Mouse (Mus musculus): ENCODE results near the gene Ptma.
A peak's percentile ranks its signal among the peaks of the same experiment; 100 is the strongest.
"Not testable (repeated sequence)": the region's sequence is repeated elsewhere in the genome, so short reads cannot be mapped to it uniquely, and the experiment has no call there.

Gene Ptma

DNA sequence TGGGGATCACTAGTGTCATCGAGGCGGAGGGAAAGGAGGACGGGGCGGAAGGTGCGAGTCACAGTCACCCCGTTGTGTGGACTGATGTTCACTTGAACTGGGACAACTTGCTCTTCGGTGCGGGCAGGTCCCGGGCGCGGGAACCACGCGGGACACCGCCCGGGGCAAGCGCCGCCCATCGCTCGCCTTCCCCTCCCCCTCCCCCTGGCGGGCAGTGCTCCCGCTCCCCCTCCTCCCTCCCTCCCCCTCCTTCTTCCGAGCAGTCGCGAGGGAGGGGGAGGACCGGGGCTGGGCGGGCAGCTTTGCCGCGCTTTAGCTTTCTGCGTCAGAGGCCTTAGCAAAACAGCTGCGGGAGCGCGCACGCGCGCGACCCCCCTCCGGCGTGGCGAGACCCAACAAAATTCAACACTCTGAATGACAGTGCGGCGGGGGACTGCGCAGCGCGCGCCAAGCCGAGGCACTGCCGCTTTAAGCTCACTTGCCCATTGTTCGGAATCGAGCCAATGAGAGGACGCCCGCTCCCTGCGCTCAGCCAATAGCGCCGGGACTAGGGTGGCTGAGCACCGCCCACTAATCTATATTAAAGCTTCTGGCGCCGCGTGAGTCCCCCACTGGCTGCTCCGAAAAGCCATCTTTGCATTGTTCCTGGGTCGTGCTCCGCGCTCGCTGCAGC lies at the start of gene Ptma:
Ptma (plus strand) TSS at position 611 of the 673 bp plus-strand sequence.
- DNase-seq (ENCODE audit: extremely low read depth, insufficient read length, low spot score) = peak; percentile 100

GRCm38 (mm10) chr1:86477738-86478285 lies 48.7 kb upstream of the Ptma start:
- no peak for DNase-seq (ENCODE audit: extremely low read depth, insufficient read length, low spot score)

DNA sequence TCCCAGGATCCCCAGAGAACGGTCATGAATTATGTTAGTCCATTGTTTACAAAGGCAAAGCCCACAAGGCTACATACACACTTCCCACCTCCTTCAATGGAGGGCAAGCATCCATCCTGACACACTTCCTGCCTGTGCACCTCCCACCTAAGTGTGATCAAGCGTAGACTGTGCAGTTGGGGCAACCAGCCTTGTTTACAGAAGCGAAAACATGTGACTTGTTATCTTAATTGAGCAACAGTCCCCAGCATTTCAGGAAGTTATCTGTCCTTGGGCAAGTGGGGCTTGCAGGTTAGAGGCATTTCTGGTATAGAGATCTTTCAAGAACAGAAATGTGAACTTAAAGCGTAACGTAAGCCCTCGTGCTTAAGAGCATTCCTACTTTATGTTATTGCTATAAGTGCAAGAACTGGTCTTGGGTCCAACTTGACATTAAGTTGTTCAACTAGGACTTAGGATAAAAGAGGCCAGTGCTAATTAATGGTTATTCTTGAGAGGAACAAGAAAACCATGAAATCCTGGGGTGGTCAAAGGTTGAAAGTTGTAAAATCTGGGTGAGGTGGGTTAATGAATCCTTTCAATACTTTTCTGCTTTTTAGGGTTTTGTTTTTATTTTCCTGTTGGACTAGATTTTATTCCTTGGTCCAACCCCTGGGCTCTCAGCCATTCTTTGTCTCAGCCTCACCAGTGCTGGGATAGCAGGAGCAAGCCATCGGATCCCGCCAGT lies 47.3 kb upstream of the Ptma start:
- DNase-seq (ENCODE audit: extremely low read depth, insufficient read length, low spot score) = no peak

- DNase-seq (ENCODE audit: extremely low read depth, insufficient read length, low spot score) = no peak
Measured at GRCm38 (mm10) chr1:86480288-86480687, 46.2 kb upstream of the Ptma start.

GRCm38 (mm10) chr1:86480735-86481447 lies 45.6 kb upstream of the Ptma start:
- DNase-seq (ENCODE audit: extremely low read depth, insufficient read length, low spot score) = no peak

- no peak for DNase-seq (ENCODE audit: extremely low read depth, insufficient read length, low spot score)
Measured at GRCm38 (mm10) chr1:86481468-86481867, 45.1 kb upstream of the Ptma start.

DNA sequence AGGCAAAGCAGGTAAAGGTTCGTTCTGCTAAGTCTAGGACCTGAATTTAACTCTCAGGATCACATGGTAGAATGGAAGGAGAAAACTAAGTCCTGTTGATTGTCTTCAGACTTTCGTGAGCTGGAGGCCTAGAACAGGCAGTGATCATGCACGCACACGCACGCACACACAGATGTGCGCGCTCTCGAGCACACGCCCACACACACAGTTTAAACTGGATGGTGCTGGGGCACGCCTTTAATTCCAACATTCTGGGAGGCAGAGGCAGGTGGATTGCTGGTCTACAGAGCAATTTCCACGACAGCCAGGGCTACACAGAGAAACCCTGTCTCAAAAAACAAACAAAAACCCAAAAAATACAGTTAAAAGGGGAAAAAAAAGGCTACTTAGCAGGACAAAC lies 44.2 kb upstream of the Ptma start:
- no peak for DNase-seq (ENCODE audit: extremely low read depth, insufficient read length, low spot score)

DNA sequence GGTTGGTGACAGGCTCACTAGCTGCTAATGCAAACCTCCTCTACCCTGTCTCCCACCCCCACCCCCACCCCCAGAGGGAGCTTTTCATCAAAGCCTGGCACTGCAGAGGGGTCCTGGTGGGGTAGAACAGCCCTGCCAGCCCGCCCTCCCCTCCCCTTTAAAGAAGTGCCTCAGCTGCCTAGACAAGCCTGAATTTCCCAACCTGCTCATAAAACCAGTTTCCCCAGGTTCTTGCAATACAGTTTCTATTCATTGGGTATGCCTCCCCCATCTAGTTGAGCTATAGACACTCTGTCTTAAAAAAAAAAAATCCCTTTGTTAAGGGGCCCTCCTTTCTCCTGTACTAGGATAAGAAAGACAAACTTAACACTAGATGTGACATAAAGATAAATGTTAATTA lies 43.8 kb upstream of the Ptma start:
- DNase-seq (ENCODE audit: extremely low read depth, insufficient read length, low spot score) = no peak

DNA sequence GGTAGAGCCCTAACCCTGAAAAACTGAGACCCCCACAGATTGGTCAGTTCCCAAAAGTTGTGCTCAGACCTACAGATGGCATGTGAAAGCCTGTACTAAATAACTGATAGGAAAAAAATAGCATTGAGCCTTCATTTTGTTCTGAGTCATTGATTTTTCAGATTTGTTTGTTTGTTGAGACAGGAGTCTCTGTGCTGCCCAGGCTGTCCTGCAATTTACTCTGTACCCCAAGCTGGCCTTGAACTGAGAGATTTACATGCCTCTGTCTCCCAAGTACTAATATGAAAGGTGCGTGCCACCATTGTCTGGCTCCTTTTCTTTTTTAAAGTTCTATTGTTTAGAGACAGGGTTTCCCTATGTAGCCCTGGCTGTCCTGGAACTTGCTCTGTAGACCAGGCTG lies 41.2 kb upstream of the Ptma start:
- DNase-seq (ENCODE audit: extremely low read depth, insufficient read length, low spot score) = no peak

DNA sequence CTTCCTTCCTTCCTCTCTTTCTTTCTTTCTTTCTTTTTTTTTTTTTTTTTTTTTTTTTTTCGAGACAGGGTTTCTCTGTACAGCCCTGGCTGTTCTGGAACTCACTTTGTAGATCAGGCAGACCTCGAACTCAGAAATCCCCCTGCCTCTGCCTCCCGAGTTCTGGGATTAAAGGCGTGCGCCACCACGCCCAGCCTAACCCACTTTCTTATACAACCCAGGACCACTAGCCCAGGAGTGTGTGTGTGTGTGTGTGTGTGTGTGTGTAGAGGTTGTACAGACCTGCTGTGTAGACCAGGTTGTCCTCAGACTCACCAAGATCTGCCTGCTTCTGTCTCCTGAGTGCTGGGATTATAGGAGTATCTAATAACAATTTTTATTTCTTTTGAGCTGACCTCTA lies 40.7 kb upstream of the Ptma start:
- DNase-seq (ENCODE audit: extremely low read depth, insufficient read length, low spot score) = not testable (repeated sequence)

DNA sequence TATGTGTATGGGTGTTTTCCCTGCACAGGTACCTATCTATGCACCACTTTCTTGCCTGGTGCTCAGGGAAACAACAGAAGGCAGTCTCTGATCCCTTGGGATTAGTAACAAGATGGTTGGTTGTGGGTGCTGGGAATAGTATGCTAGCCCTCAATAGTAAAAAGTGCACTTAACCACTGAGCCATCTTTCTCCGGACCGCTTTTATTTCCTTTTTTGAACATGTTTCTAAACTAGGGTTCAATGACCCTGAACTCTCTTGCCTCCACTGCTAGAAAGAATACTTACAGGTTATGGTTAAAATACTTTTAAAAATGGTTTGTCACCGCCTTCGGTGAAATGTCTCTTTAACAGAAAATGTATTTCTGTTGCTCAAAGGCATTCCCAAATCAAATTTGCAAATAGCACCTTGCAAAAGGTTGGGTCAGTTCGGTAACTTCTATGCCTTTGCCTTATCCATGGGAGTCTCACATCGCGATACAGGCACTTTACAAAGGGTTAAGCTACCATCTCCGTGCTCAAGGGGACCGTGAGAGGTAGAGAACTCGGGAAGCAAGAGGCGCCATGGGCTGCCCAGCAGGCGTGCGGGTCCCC lies 39.7 kb upstream of the Ptma start:
- no peak for DNase-seq (ENCODE audit: extremely low read depth, insufficient read length, low spot score)

GRCm38 (mm10) chr1:86487295-86487907 lies 39.1 kb upstream of the Ptma start:
- peak; percentile 99 for DNase-seq (ENCODE audit: extremely low read depth, insufficient read length, low spot score)

DNA sequence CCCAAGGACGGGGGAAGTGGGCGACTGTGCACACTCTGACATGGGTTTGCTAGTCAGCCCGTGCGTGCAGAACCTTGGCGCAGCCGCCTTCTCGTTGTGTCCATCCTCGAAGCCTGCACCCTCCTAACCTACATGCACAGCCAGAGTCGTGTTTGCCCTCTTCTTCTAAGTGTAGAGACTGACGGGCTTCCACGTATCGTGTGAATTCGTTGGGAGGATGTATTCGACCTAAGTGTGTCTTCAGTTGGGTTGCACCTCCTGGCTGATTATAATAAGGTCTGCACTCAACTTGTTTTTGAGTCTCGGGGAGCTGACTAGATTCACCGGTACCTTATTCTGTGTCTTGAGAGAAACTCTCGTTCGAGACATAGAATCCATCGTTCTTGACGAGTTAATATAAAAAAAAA lies 38.6 kb upstream of the Ptma start:
- no peak for DNase-seq (ENCODE audit: extremely low read depth, insufficient read length, low spot score)

DNA sequence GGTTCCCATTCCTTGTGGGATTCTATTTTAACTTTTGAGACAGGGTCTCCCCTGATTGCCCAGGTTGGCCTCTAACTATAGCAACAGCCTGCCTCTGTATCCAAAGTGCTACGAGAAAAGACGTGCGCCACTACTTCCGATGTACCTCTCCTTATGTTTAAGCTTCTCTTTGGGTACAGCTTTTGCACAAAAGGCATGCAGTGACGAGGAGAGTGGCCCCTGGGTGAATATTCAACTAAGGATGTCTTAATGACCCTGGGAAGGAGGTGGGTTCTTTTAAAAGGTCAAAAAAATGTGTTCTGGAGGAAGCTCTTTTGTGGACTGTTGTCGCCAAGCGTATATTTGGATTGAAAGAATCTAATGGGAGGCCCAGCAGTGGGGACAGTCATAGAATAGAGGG lies 38.2 kb upstream of the Ptma start:
- no peak for DNase-seq (ENCODE audit: extremely low read depth, insufficient read length, low spot score)

DNA sequence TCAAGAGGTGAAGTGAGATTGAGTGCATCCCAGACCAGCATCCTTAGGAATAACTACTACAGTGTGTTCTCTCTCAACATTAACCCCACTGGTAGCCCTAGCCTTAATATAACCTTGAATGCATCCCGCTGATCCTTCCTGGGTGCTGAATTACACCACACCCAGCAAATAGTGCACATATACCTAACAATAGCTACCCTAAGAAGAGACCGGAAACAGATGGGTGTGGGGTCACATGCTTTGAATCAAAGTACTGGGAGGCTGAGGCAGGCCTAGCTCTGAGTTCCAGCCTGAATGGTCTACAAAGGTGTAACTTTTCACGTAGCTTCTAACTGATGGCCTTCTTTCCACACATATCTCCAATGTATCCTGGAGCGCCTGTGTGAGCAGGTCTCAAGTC lies 37.8 kb upstream of the Ptma start:
- DNase-seq (ENCODE audit: extremely low read depth, insufficient read length, low spot score) = no peak

- no peak for DNase-seq (ENCODE audit: extremely low read depth, insufficient read length, low spot score)
Measured at GRCm38 (mm10) chr1:86489901-86490300, 36.6 kb upstream of the Ptma start.

DNA sequence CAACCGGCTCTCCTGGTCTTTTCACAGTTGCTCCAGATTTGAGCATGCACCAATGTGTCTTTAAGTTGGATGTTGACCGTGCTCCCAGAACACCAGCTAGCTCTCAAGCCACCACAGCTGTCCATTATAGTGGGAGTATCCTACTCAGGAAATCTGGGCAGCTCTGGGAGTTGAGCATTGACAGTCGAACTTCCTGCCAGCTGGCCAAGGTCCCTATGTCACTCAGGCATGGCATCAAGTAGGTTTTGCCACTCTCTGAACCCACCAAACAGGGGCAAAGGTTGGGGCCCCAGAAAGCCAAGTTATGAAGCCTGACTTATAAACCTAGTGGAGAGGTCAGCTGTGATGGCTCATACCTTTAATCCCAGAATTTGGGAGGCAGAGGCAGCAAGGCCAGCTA lies 35.8 kb upstream of the Ptma start:
- no peak for DNase-seq (ENCODE audit: extremely low read depth, insufficient read length, low spot score)

DNA sequence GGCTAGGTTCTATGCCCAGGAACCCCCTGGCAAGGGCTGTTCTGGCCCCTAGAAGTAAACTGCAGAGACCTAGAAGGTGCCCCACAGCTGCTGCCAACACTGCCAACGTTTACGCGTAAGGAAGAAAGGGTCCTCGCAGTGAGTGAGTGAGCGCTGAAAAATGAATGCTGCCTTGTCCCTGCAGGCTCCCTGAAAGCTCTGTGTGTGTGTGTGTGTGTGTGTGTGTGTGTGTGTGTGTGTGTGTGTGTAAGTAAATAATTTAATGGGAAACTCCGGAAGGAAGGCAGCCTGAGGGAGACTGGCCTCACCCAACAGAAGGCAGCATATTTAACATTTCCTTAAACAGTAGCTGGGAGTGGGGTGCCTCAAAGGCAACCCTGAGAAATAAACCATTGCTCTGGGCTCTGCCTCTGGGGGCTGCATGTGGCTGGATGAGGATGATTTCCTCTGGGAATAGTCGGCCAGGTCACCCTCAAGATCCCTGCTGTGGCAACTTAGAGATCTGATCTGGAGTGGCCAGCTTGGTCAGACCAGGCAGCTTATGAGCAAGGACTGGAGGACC lies 34.9 kb upstream of the Ptma start:
- DNase-seq (ENCODE audit: extremely low read depth, insufficient read length, low spot score) = no peak

GRCm38 (mm10) chr1:86492095-86493070 lies 34.1 kb upstream of the Ptma start:
- no peak for DNase-seq (ENCODE audit: extremely low read depth, insufficient read length, low spot score)
